ENCODE assay signal across 8 mouse cellular contexts in the genomic region with DNA sequence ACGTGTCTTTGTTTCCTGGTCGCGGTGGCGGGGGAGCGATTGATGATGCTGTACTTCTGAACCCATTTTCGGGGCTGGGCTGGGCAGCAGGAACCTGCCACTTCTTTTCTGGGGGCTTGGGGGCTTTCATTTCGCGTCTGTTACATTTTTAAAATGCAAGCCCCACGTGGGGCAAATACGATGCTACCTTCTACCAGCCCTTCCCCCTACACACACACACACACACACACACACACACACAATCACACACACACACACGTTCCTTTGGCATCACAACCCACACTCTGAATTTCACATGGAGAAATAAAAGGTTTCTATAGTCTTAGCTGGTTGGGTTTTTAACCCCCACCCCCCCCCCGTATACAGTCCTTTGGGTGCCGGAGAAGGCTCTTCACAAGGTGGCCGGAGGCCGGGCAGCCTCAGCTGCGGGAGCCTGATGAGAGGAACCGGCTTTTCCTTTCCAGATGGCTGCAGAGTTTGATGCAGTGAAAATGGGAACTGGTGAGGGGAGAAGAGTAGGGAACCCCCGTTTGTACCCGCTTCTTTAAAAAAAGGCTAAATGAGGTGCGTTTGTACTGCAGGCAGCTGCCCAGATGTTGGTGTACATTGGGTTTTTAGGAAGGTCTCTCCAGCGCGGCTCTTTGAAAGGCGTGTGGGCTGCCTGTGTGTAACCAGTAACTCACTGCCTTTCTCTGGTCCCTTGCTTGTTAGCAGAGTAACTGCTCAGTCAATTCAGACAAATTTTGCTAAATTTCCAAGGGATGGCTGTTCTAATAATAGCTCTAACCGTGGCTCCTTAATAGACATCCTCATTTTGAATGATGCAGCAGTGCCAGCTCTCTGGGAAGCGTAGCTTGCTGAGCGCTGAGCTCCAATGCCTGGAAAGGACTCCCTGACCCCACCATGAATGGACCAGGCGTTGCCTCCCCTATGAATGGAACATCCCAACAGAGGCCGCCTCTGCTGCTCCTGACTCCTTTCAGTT.
DNase-seq lines count a peak whose midpoint lies in the region; ATAC-seq and TF ChIP-seq lines count a peak whose summit lies in the region.

No protein-coding gene starts in this region.

- under 1% methylated on average over 28 of the region's 28 CpGs for WGBS in embryonic facial prominence, embryonic 11.5 days
- 2% methylated on average over 28 of the region's 28 CpGs for WGBS in heart, embryonic 16.5 days
- WGBS in midbrain, embryonic 13.5 days: under 1% methylated on average over 28 of the region's 28 CpGs

- POLR2A ChIA-PET in Patski (lab: Charles Lee): interaction anchor here (0.6 to 0.8 kb wide), 7 partner anchors 14 to 606 kb away, joined by 3 to 7 read pairs (median 3); no protein-coding TSS in a partner anchor

- TF ChIP-seq CTCF in E14TG2a.4 (conservative IDR thresholded peaks at IDR 0.05; ENCODE audit: low read length) (no peak), Patski (IDR thresholded peaks at IDR 0.05) (no peak)

- no peak for DNase-seq in Patski (ENCODE audit: low read depth, low spot score)
- peak; percentile 79 for DNase-seq in embryonic facial prominence, embryonic 11.5 days (ENCODE audit: low spot score)
- DNase-seq in left cerebral cortex, postnatal 10 days (ENCODE audit: extremely low spot score in 1 of 2, low spot score in 2 of 2): peak; percentile 37 to 53
- peak; percentile 54 for DNase-seq in testis, postnatal 10 days (ENCODE audit: low spot score)
- DNase-seq in thymus, postnatal 4 days: no peak

- peaks cover 88% of the 10 kb centered on the region for H3K27me3 ChIP-seq in E14TG2a.4 (ENCODE audit: insufficient read depth, low read length)
- no peaks in the 10 kb centered on the region for H3K27me3 ChIP-seq in Patski
- H3K27me3 ChIP-seq in embryonic facial prominence, embryonic 11.5 days (ENCODE audit: control insufficient read depth, insufficient read depth, low read length): no peaks in the 10 kb centered on the region
- H3K27me3 ChIP-seq in heart, embryonic 16.5 days (ENCODE audit: control insufficient read depth, insufficient read depth, low read length): no peaks in the 10 kb centered on the region
- no peaks in the 10 kb centered on the region for H3K27me3 ChIP-seq in midbrain, embryonic 13.5 days

- H3K9ac ChIP-seq in embryonic facial prominence, embryonic 11.5 days (replicated peaks; ENCODE audit: low read length): peak overlapping the region; percentile 92
- H3K9ac ChIP-seq in heart, embryonic 16.5 days (ENCODE audit: low read length): peak overlapping the region; percentile 89
- peak overlapping the region; percentile 95 for H3K9ac ChIP-seq in midbrain, embryonic 13.5 days (replicated peaks)

- H3K9me3 ChIP-seq in E14TG2a.4 (ENCODE audit: low read length): peaks cover 2% of the 10 kb centered on the region; the same call in 1 of the 2 replicates
- H3K9me3 ChIP-seq in embryonic facial prominence, embryonic 11.5 days (replicated peaks; ENCODE audit: control insufficient read depth, low read length): no peaks in the 10 kb centered on the region
- no peaks in the 10 kb centered on the region for H3K9me3 ChIP-seq in heart, embryonic 16.5 days (replicated peaks; ENCODE audit: control insufficient read depth, low read length)
- H3K9me3 ChIP-seq in midbrain, embryonic 13.5 days: no peaks in the 10 kb centered on the region

- peak overlapping the region; percentile 91 for H3K27ac ChIP-seq in embryonic facial prominence, embryonic 11.5 days (replicated peaks; ENCODE audit: low read depth, low read length)
- peak overlapping the region; percentile 83 for H3K27ac ChIP-seq in heart, embryonic 16.5 days (ENCODE audit: low read length)
- peak overlapping the region; percentile 100 for H3K27ac ChIP-seq in midbrain, embryonic 13.5 days

- H3K36me3 ChIP-seq in E14TG2a.4 (ENCODE audit: insufficient read depth, low read length): no peaks in the 10 kb centered on the region
- no peaks in the 10 kb centered on the region for H3K36me3 ChIP-seq in embryonic facial prominence, embryonic 11.5 days (replicated peaks; ENCODE audit: control insufficient read depth, insufficient read depth, low read depth, low read length)
- no peaks in the 10 kb centered on the region for H3K36me3 ChIP-seq in heart, embryonic 16.5 days (ENCODE audit: control insufficient read depth, insufficient read depth)
- H3K36me3 ChIP-seq in midbrain, embryonic 13.5 days: no peaks in the 10 kb centered on the region

- peak overlapping the region; percentile 90 for H3K4me2 ChIP-seq in embryonic facial prominence, embryonic 11.5 days (ENCODE audit: low read depth, low read length)
- H3K4me2 ChIP-seq in heart, embryonic 16.5 days (ENCODE audit: low read depth, low read length): peak overlapping the region; percentile 91
- peak overlapping the region; percentile 64 for H3K4me2 ChIP-seq in midbrain, embryonic 13.5 days (replicated peaks)

- H3K4me3 ChIP-seq in E14TG2a.4 (replicated peaks; ENCODE audit: low read length): peak overlapping the region; percentile 81
- peak overlapping the region; percentile 51 for H3K4me3 ChIP-seq in embryonic facial prominence, embryonic 11.5 days (ENCODE audit: low read depth, low read length)
- peak overlapping the region; percentile 81 for H3K4me3 ChIP-seq in heart, embryonic 16.5 days (ENCODE audit: low read length)
- H3K4me3 ChIP-seq in midbrain, embryonic 13.5 days (replicated peaks): peak overlapping the region; percentile 74

- peak; percentile 42 for ATAC-seq in Patski
- peak; percentile 62 for ATAC-seq in embryonic facial prominence, embryonic 11.5 days (replicated peaks; ENCODE audit: insufficient number of reproducible peaks, low FRiP score, low TSS enrichment, low read depth)
- ATAC-seq in heart, embryonic 16.5 days (replicated peaks; ENCODE audit: extremely low read depth, insufficient read depth, low FRiP score): peak; percentile 43; the same call in 1 of the 2 replicates
- peak; percentile 80 for ATAC-seq in midbrain, embryonic 13.5 days

- H3K4me1 ChIP-seq in E14TG2a.4 (replicated peaks; ENCODE audit: low read depth, low read length): peaks cover 23% of the 10 kb centered on the region
- no peaks in the 10 kb centered on the region for H3K4me1 ChIP-seq in embryonic facial prominence, embryonic 11.5 days (ENCODE audit: control insufficient read depth, insufficient read depth, low read length)
- peaks cover 8% of the 10 kb centered on the region; the same call in 1 of the 2 replicates for H3K4me1 ChIP-seq in heart, embryonic 16.5 days (ENCODE audit: control insufficient read depth, insufficient read depth, low read length)
- peaks cover 59% of the 10 kb centered on the region for H3K4me1 ChIP-seq in midbrain, embryonic 13.5 days (replicated peaks)

- in situ Hi-C loops in Patski (cut with MboI; ENCODE audit: low pct_unique_long_range_greater_than_20kb): no loop called here

- intact Hi-C loops in left cerebral cortex, postnatal 10 days (cut with DNase I): no loop called here

- CTCF ChIA-PET in Patski (lab: Charles Lee): interaction anchor here (0.7 to 1.3 kb wide), 5 partner anchors 19 to 180 kb away, joined by 3 to 5 read pairs (median 4); no protein-coding TSS in a partner anchor

Comparison
In these comparisons a context has a peak if more than half of its experiments do, and no peak if none do; other contexts are left out.
1. DNase-seq: peak in embryonic facial prominence, embryonic 11.5 days (single experiment), left cerebral cortex, postnatal 10 days (2 of 2) and testis, postnatal 10 days (single experiment); none in Patski (single experiment) and thymus, postnatal 4 days (single experiment).
2. Peak in every context shown above with its lines, with median percentiles within 50 percentile points of each other: H3K4me3 ChIP-seq, ATAC-seq, H3K27ac ChIP-seq, H3K4me2 ChIP-seq and H3K9ac ChIP-seq.